Mouse (Mus musculus) fat pad, adult 2 months (tissue): ENCODE data around the gene Mast4.
"Not testable (repeated sequence)": the region's sequence is repeated elsewhere in the genome, so short reads cannot be mapped to it uniquely, and the experiment has no call there.

Experiments used
- DNase-seq: peaks from one replicate; pipeline ENCODE4 v3.0.0-alpha.2; 2011; ENCODE audit warnings: low read depth, low spot score; ENCODE audit errors: extremely low read depth

Mast4 gene

GRCm38 (mm10) chr13:103334392-103334686 is at the start of gene Mast4:
Gene Mast4 (minus strand): TSS chr13:103334497.
- DNase-seq: no peak

GRCm38 (mm10) chr13:103374495-103374894 is 40.2 kb upstream of the Mast4 start:
- no peak for DNase-seq

GRCm38 (mm10) chr13:103369194-103369593 is 34.9 kb upstream of the Mast4 start:
- no peak for DNase-seq

GRCm38 (mm10) chr13:103363181-103363580 is 28.9 kb upstream of the Mast4 start:
- DNase-seq: no peak

- DNase-seq: not testable (repeated sequence)
These were observed 23.1 kb upstream of the Mast4 start for GRCm38 (mm10) chr13:103357415-103357814.

- DNase-seq: not testable (repeated sequence)
These were observed 22.6 kb upstream of the Mast4 start for GRCm38 (mm10) chr13:103356909-103357308.

GRCm38 (mm10) chr13:103354737-103355136 is 20.4 kb upstream of the Mast4 start:
- DNase-seq: no peak

GRCm38 (mm10) chr13:103344749-103345148 is 10.5 kb upstream of the Mast4 start:
- DNase-seq: no peak

GRCm38 (mm10) chr13:103344006-103344720 is 9.9 kb upstream of the Mast4 start:
- DNase-seq: no peak

- DNase-seq: no peak
These were observed 6.7 kb upstream of the Mast4 start for GRCm38 (mm10) chr13:103341031-103341430.

GRCm38 (mm10) chr13:103338616-103339015 is 4.3 kb upstream of the Mast4 start:
- DNase-seq: no peak

- no peak for DNase-seq
These were observed 1.9 kb upstream of the Mast4 start for GRCm38 (mm10) chr13:103336237-103336636.

- DNase-seq: no peak
These were observed 594 bp upstream of the Mast4 start for GRCm38 (mm10) chr13:103334723-103335458.

GRCm38 (mm10) chr13:103333601-103334391 is 501 bp downstream of the Mast4 start:
- DNase-seq: no peak

GRCm38 (mm10) chr13:103333153-103333552 is 1.1 kb downstream of the Mast4 start:
- no peak for DNase-seq

- no peak for DNase-seq
These were observed 1.6 kb downstream of the Mast4 start for GRCm38 (mm10) chr13:103332731-103333130.

- no peak for DNase-seq
These were observed 3.2 kb downstream of the Mast4 start for GRCm38 (mm10) chr13:103331096-103331495.

GRCm38 (mm10) chr13:103328299-103328698 is 6.0 kb downstream of the Mast4 start:
- no peak for DNase-seq

GRCm38 (mm10) chr13:103327843-103328242 is 6.5 kb downstream of the Mast4 start:
- DNase-seq: no peak

GRCm38 (mm10) chr13:103326186-103326585 is 8.1 kb downstream of the Mast4 start:
- DNase-seq: no peak

- no peak for DNase-seq
These were observed 14.4 kb downstream of the Mast4 start for GRCm38 (mm10) chr13:103319881-103320280.

GRCm38 (mm10) chr13:103319317-103319716 is 15.0 kb downstream of the Mast4 start:
- no peak for DNase-seq
